Mouse (Mus musculus): ENCODE data around the gene Plcl1.
A peak's percentile ranks its signal among the peaks of the same experiment; 100 is the strongest.
"Not testable (repeated sequence)": the region's sequence is repeated elsewhere in the genome, so short reads cannot be mapped to it uniquely, and the experiment has no call there.

Gene Plcl1

DNA sequence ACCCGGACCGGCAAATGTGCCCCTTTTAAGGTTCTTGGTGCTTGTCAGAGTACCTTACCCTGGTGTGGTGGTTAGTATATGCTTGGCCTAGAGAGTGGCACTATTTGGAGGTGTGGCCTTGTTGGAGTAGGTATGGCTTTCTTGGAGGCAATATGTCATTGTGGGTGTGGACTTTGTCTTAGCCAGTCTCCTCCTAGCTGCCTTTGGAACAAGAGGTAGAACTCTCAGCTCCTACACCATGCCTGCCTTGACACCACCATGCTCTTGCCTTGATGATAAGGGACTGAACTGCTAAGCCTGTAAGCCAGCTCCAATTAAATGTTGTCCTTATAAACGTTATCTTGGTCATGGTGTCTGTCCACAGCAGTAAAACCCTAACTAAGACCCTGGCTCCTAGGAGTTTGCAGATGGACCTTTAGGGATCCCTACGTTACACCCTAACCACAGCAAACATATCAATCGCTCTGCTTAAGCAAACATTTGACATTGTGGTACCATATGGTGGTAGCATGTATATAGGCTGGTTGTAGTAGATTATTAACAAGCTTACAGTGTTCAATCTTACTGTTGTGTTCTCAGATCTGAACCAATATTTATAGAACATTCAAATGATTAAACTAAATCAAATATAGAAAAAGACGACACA, 39.4 kb downstream of the Plcl1 start:
- DNase-seq: no peak

- DNase-seq: no peak
These were observed 39.9 kb downstream of the Plcl1 start for GRCm38 (mm10) chr1:55445689-55446044.

- no peak for DNase-seq
These were observed 40.6 kb downstream of the Plcl1 start for GRCm38 (mm10) chr1:55446273-55446672.

GRCm38 (mm10) chr1:55446876-55447275, 41.2 kb downstream of the Plcl1 start:
- no peak for DNase-seq

GRCm38 (mm10) chr1:55447661-55448060, 41.9 kb downstream of the Plcl1 start:
- DNase-seq: no peak

DNA sequence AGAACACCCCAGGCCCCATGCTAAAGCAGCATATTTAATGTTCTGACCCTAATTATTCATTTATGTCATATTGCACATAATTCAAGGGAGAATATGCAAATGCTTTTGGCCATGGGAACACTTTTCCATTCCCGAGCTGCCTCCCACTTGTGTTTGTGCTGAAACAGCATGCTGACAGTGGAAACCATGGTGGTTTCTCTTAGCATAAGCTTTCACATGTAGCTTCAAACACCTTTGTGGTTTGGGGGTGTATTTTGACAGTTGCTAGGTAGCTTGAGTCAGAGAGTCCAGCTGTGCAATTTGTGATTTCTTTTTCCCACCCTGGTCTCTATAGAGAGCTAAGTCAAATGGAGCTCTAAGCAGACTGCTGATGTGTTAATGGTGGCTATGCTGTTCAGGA, 42.4 kb downstream of the Plcl1 start:
- DNase-seq: no peak

DNA sequence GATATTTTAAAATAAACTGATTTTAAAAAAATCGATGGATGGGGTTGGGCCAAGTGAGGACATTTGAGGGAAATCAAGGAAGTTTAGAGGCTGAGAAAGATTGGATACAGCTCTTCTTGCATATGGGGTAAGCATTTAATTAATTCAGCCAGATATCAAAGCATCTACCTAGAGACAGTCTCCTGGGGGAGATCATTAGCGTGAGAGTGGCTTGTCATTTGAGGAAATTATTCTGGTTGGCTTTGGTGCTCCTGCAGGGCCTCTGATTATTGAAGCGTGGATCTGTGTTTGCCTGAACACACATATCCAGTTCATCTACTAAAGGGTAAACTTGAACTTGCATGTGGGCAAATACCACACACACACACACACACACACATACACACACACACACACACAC, 44.1 kb downstream of the Plcl1 start:
- no peak for DNase-seq

GRCm38 (mm10) chr1:55454119-55454518, 48.4 kb downstream of the Plcl1 start:
- no peak for DNase-seq

DNA sequence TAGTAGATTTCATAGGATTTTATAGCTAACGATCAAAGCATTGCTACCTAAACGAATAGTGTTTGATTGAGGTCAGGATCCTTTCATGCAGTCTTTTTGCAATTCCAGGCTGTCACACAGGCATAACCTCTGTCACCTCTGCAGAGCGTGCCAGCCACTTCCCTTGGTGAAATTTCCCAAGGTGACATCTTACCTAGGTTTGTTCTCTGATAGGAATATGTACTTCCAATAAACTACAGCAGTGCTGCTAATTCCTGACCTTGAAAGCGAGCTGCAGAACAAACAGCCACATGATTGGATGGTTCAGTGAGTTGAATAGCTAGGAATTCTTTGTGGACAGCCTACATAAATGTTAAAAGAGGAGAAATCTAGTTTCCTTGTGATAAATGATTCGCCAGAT, 56.6 kb downstream of the Plcl1 start:
- DNase-seq: no peak

- no peak for DNase-seq
These were observed 68.0 kb downstream of the Plcl1 start for GRCm38 (mm10) chr1:55473756-55474155.

DNA sequence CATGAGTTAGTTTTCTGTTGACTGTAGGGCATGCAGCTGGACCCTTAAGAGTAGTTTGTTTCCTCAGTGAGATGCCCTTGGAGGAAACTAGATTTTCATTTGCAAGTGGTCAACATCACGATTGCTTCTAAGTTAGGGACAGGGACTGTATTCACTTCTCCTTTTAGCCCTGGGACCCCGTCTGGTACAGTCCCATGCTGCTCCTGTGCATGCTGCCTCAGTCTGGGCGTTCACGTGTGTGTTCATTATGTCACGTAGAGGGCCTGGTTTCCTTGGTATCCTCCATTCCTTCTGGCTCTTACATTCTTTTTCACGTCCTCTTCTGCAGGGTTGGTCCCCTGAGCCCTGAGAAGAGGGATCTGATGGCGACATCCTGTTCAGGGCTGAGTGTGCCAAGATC, 69.3 kb downstream of the Plcl1 start:
- no peak for DNase-seq

DNA sequence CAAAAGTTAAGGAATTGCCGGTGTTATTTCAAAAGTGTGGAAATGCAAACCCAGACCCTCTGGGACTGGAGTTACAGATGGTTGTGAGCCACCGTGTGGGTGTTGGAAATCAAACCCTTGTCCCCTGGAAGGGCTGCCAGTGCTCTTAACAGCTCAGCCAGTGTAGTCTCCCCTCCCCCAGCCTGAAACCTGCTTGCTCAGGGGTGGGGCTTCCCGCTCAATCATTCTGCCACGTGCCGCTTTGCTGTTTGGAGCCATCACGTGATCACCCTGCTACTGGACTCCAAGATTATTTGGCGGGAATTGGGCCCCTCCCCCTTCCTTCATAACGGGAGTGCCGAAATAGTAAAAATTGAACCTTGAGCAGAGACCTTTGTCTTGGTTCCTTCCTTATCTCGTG, 81.7 kb downstream of the Plcl1 start:
- not testable (repeated sequence) for DNase-seq

DNA sequence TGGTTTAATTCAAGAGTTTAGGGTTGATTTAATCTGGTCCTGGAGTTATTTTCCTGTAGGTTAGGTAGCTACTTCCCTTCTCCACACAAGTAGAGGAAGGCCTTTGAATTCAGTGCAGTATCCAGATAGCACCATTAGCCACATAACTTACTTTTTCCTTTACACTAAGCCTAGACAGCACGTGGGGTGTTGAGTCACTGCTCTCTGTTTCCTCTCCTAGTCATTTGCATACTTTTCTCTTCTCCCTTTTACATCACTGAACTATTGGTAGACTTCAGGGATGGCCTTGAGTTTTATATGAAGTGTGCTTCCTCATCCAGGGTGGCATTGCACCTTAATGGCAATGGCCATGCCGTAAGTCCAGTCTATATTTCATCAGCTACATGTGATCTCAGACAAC, 82.5 kb downstream of the Plcl1 start:
- DNase-seq: no peak

DNA sequence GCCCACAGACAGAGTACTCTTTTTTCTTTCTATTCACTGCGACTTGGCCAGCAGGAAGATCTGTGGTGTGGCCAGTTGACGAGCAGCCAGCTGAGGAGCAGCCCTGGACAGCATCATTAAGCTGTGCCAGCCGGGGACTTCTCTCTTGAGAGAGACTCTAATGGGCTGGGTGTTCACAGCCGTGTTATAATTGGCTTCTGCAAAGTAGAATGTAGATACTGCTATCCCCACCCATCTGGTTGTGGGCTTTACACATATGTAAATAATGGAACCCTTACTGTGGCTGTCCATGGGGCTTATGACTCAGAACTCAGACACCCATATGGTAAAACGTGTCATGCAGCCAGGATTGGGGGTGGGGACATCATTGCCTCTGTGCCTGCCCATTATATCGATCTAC, 83.6 kb downstream of the Plcl1 start:
- DNase-seq: peak; percentile 42

- DNase-seq: no peak
These were observed 94.2 kb downstream of the Plcl1 start for GRCm38 (mm10) chr1:55499872-55500271.

GRCm38 (mm10) chr1:55500981-55501682, 95.4 kb downstream of the Plcl1 start:
- DNase-seq: no peak

- DNase-seq: no peak
These were observed 100.1 kb downstream of the Plcl1 start for GRCm38 (mm10) chr1:55505811-55506210.

DNA sequence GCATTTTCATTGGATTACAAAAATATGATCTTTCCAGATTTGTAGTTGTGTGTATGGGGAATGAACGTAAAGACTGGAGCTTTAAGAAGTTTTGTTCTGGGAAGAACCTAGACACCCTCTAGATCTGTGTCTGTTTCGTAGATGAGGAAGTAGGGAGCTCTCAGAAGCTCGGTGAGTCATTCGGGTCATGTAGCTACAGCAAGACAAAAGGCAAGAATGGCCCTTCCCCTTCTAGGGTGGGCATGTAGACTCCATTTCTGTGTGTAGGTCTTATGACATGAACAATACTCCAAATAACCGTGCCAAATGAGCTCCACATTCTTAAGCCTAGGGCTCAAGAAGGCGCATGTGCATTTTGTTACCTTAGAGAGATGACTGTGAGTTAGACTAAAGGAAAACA, 101.3 kb downstream of the Plcl1 start:
- DNase-seq: no peak

- DNase-seq: no peak
These were observed 103.9 kb downstream of the Plcl1 start for GRCm38 (mm10) chr1:55509587-55509986.

DNA sequence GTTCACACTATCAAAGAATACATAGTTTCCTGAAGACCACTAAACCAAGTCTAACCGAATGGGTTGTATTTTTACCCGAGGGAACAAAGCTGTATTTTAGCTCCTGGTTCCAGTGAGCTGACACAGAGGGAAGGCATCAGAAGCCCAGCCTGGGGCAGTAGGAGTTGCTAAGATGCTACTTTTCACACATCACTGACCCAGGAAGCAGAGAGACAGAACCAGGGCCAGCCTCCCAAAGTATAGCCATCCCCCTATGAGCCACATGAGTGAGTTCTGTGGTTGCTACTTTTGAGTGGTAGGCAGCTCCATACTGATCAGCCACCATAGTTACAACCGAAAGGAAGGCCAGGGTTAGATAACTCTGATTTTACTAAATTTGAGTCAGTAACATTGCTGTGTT, 106.4 kb downstream of the Plcl1 start:
- no peak for DNase-seq

- not testable (repeated sequence) for DNase-seq
These were observed 107.1 kb downstream of the Plcl1 start for GRCm38 (mm10) chr1:55512799-55513198.

- DNase-seq: no peak
These were observed 111.5 kb downstream of the Plcl1 start for GRCm38 (mm10) chr1:55517182-55517581.

GRCm38 (mm10) chr1:55523966-55524365, 118.2 kb downstream of the Plcl1 start:
- no peak for DNase-seq

- no peak for DNase-seq
These were observed 119.4 kb downstream of the Plcl1 start for GRCm38 (mm10) chr1:55525100-55525499.

GRCm38 (mm10) chr1:55525748-55526147, 120.0 kb downstream of the Plcl1 start:
- DNase-seq: no peak

Measured in right cerebral cortex, postnatal 4 days (tissue).